Mouse (Mus musculus) right cerebral cortex, postnatal 4 days (tissue): ENCODE results near the gene Gm17467.
"Not testable (repeated sequence)": the region's sequence is repeated elsewhere in the genome, so short reads cannot be mapped to it uniquely, and the experiment has no call there.

ENCODE experiments used
- DNase-seq: peaks from one replicate; pipeline ENCODE4 v3.0.0-alpha.2; 2022

The Gm17467 gene

GRCm38 (mm10) chrX:123704691-123705090, at the start of gene Gm17467:
Gm17467 (minus strand) TSS chrX:123704791.
- DNase-seq = not testable (repeated sequence)
